In genomic region chr7:127718339-127718738, GRCm38 (mm10) we compare ENCODE assay signal across 23 mouse cellular contexts. TPM values are rescaled to one million over a fixed set of nuclear protein-coding genes. Genes with fewer than 3 reads are reported as not detected.
"Had no signal": no experiment of that assay in that cellular context is flagged by ENCODE, and none has a peak within 500 bp of the region (broad histone marks: within the 10 kb centered on the region; RNA-seq: fewer than 3 reads in every experiment).

No protein-coding gene starts in this region.

- H3K4me2 ChIP-seq: lung, embryonic 14.5 days; midbrain, embryonic 11.5 days; midbrain, embryonic 13.5 days; midbrain, embryonic 15.5 days; neural tube, embryonic 12.5 days; stomach, embryonic 15.5 days had no signal

- DNase-seq: lung, adult 18-20 months; lung, embryonic 14.5 days; lung, postnatal 14 days; lung, postnatal 36 days; right cerebral cortex, postnatal 14 days; thymus, adult 2 months; thymus, postnatal 25 days; thymus, postnatal 4 days had no signal

- H3K27me3 ChIP-seq: midbrain, embryonic 15.5 days; stomach, embryonic 15.5 days had no signal

- ATAC-seq: midbrain, embryonic 13.5 days; midbrain, embryonic 15.5 days had no signal

- H3K36me3 ChIP-seq: midbrain, embryonic 13.5 days; midbrain, embryonic 15.5 days; neural tube, embryonic 12.5 days; stomach, embryonic 15.5 days had no signal

- H3K9me3 ChIP-seq: megakaryocyte, embryonic 14.5 days; midbrain, embryonic 13.5 days; midbrain, embryonic 15.5 days; neural tube, embryonic 12.5 days; stomach, embryonic 15.5 days had no signal

- H3K4me3 ChIP-seq: megakaryocyte, embryonic 14.5 days; midbrain, embryonic 13.5 days; midbrain, embryonic 15.5 days; neural tube, embryonic 12.5 days; stomach, embryonic 15.5 days had no signal

- H3K9ac ChIP-seq: lung, embryonic 14.5 days; midbrain, embryonic 13.5 days; midbrain, embryonic 15.5 days; neural tube, embryonic 12.5 days; stomach, embryonic 15.5 days had no signal

- H3K27ac ChIP-seq: macrophage; midbrain, embryonic 13.5 days; midbrain, embryonic 15.5 days; neural tube, embryonic 12.5 days; stomach, embryonic 15.5 days; stomach, postnatal 0 days had no signal

RNA-seq across cellular contexts. Expression of gene Ctf1, which starts 5.8 kb away (rescaled TPM):
- total RNA-seq: monocyte, adult 5-6 weeks; neutrophil, adult 5-6 weeks had no signal
- polyA plus RNA-seq: macrophage had no signal

RNA-seq across cellular contexts. Expression of gene Ctf2, which starts 13.6 kb away (rescaled TPM):
- total RNA-seq: megakaryocyte progenitor cell, adult 5-6 weeks; midbrain, postnatal 0 days; neutrophil, adult 5-6 weeks had no signal
- polyA plus RNA-seq: lung, embryonic 14.5 days; macrophage; midbrain, postnatal 0 days; spleen, adult 2 months; testis, adult 2 months; thymus, adult 2 months; urinary bladder, adult 2 months had no signal
